Mouse (Mus musculus) spleen, adult 10 weeks (tissue): ENCODE results near the gene Gm4871. TPM values are rescaled to one million over a fixed set of nuclear protein-coding genes. Genes with fewer than 3 reads are reported as not detected.

Experiments used
- polyA plus RNA-seq: library from polyadenylated mRNA; stranded (reverse); fragments of 350-450 nt; fragmentation: Illumina TruSeq; extraction: RNeasy Lipid Tissue Mini Kit (QIAGEN cat#74804); gene quantifications from one replicate; pipeline ENCODE4 v1.2.3, GENCODE M21; 2015; ENCODE audit warnings: low replicate concordance; ENCODE audit not compliant: insufficient read depth

Gene Gm4871
- not detected for polyA plus RNA-seq

DNA sequence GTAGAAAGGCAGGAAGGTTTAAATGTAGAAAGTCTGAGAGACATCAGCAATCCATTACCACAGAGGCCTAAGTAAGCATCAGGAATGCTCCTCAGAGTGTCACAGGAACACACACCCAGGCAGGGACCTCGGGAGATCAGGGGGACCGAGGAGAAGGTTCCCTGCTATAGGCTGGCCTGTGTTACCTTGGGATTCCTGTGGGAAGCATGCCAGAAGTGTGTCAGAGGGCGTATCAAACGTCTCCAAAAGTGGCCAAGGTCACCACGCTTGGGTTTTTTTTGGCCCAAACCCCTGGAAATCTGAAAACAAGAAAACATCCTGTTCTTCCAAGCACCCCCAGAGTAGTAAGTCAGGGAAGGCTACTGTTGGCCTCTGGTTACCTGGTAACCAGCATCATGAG lies at the start of gene Gm4871:
Gene Gm4871, minus strand, starts transcription at position 364 of the 400 bp plus-strand sequence.

DNA sequence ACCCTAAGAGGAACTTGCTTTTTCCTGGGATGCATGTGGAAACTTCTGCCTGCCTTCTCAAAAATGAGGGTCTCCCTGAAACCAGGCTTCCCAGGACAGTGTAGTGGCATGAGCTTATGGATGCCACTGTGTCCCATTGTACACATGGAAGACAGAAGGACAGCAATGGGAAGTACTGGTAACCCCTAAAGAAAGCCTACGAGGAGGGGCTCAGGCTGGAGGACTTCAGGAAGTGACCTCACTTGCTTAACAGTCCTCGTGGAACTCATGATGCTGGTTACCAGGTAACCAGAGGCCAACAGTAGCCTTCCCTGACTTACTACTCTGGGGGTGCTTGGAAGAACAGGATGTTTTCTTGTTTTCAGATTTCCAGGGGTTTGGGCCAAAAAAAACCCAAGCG lies 10.1 kb upstream of the Gm4871 start, which contains the start of gene 1700018F24Rik:
Gene 1700018F24Rik, plus strand, starts transcription at position 301 of the 400 bp plus-strand sequence.

Other genes starting within 250 kb of the Gm4871 start
- 19.4 TPM for gene Smurf1, start 66.9 kb downstream of the Gm4871 start, polyA plus RNA-seq
- gene 1700018F24Rik, start 10.2 kb upstream of the Gm4871 start, polyA plus RNA-seq = not detected
- gene Arpc1a, start 51.1 kb upstream of the Gm4871 start, polyA plus RNA-seq = 62.9 TPM
- gene Kpna7, start 51.3 kb upstream of the Gm4871 start, polyA plus RNA-seq = not detected
- gene Arpc1b, start 81.5 kb upstream of the Gm4871 start, polyA plus RNA-seq = 163 TPM
- 85.8 TPM for gene Pdap1, start 107.5 kb upstream of the Gm4871 start, polyA plus RNA-seq
- gene Bud31, start 107.6 kb upstream of the Gm4871 start, polyA plus RNA-seq = 163 TPM
- 7.1 TPM for gene Ptcd1, start 134.4 kb upstream of the Gm4871 start, polyA plus RNA-seq
- 25.1 TPM for gene Cpsf4, start 134.5 kb upstream of the Gm4871 start, polyA plus RNA-seq
- 143 TPM for gene Atp5j2, start 159.3 kb upstream of the Gm4871 start, polyA plus RNA-seq
- gene Zkscan14, start 169.1 kb upstream of the Gm4871 start, polyA plus RNA-seq = 12.6 TPM
- 5.8 TPM for gene Zkscan5, start 171.8 kb upstream of the Gm4871 start, polyA plus RNA-seq
- 43.5 TPM for gene Zfp655, start 199.0 kb upstream of the Gm4871 start, polyA plus RNA-seq
- 4.8 TPM for gene Zscan25, start 247.7 kb upstream of the Gm4871 start, polyA plus RNA-seq